Mouse (Mus musculus): ENCODE results near the gene Trex2. TPM values are rescaled to one million over a fixed set of nuclear protein-coding genes. Genes with fewer than 3 reads are reported as not detected.

The Trex2 gene
- total and polyA plus RNA-seq, 3 experiments = not detected

GRCm38 (mm10) chrX:73475658-73476256, 40.6 kb upstream of the Trex2 start:
- no peak for DNase-seq (ENCODE audit: low read depth, low spot score)
- H3K27me3 ChIP-seq (ENCODE audit: control insufficient read depth in 1 of 2, insufficient read depth in 2 of 2, low read length in 2 of 2) = no peaks in the 10 kb centered on the region
- H3K9me3 ChIP-seq (replicated peaks; ENCODE audit: insufficient read depth, low read length) = no peaks in the 10 kb centered on the region
- no peak overlapping the region for H3K4me3 ChIP-seq (ENCODE audit: control insufficient read depth in 1 of 2, insufficient read depth in 1 of 2, low read depth in 2 of 2, low read length in 2 of 2)
- H3K9ac ChIP-seq (ENCODE audit: control insufficient read depth, low read depth, low read length, poor library complexity, severe bottlenecking) = no peak overlapping the region
- H3K36me3 ChIP-seq (ENCODE audit: control insufficient read depth in 1 of 2, insufficient read depth in 2 of 2, low read length in 2 of 2) = no peaks in the 10 kb centered on the region
- TF ChIP-seq TCF12 (IDR thresholded peaks at IDR 0.05; ENCODE audit: low read depth, low read length) (no peak), MAFK (IDR thresholded peaks at IDR 0.05; ENCODE audit: borderline replicate concordance, low read depth, low read length) (no peak), POLR2AphosphoS5 (IDR thresholded peaks at IDR 0.05; ENCODE audit: borderline replicate concordance, low read depth, low read length) (no peak), ETS1 (IDR thresholded peaks at IDR 0.05; ENCODE audit: low read depth, low read length) (no peak), ZNF384 (IDR thresholded peaks at IDR 0.05; ENCODE audit: low read depth, low read length) (no peak), ZC3H11A (IDR thresholded peaks at IDR 0.05; ENCODE audit: low read depth, low read length) (no peak), KAT2A (conservative IDR thresholded peaks at IDR 0.05; ENCODE audit: low read depth, low read length) (no peak), UBTF (IDR thresholded peaks at IDR 0.05; ENCODE audit: borderline replicate concordance, insufficient read depth, low read depth, low read length) (no peak), MYB (IDR thresholded peaks at IDR 0.05; ENCODE audit: low read depth, low read length) (no peak), CTCF (IDR thresholded peaks at IDR 0.05 in 2 of 3, conservative IDR thresholded peaks at IDR 0.05 in 1 of 3; ENCODE audit: control insufficient read depth in 1 of 3, insufficient read depth in 1 of 3, low read depth in 2 of 3, low read length in 3 of 3, poor library complexity in 1 of 3, severe bottlenecking in 1 of 3) (no peak), ZMIZ1 (IDR thresholded peaks at IDR 0.05; ENCODE audit: low read depth, low read length) (no peak), RCOR1 (IDR thresholded peaks at IDR 0.05; ENCODE audit: low read depth, low read length) (no peak), NRF1 (IDR thresholded peaks at IDR 0.05; ENCODE audit: insufficient read depth, low read depth, low read length, poor library complexity, severe bottlenecking) (no peak), GABPA (IDR thresholded peaks at IDR 0.05; ENCODE audit: low read depth, low read length) (no peak), MXI1 (IDR thresholded peaks at IDR 0.05; ENCODE audit: low read depth, low read length) (no peak), MAX (IDR thresholded peaks at IDR 0.05; ENCODE audit: low read length) (no peak), EP300 (IDR thresholded peaks at IDR 0.05; ENCODE audit: low read depth in 1 of 2, low read length in 2 of 2) (no peak)
- H3K27ac ChIP-seq (ENCODE audit: control insufficient read depth, low read depth, low read length) = no peak overlapping the region
- no peaks in the 10 kb centered on the region for H3K4me1 ChIP-seq (ENCODE audit: control insufficient read depth in 1 of 2, insufficient read depth in 2 of 2, low read length in 2 of 2)
- no peaks in the 10 kb centered on the region for H3K79me2 ChIP-seq (ENCODE audit: control insufficient read depth, insufficient read depth, low read length, poor library complexity)

- Histone ChIP-seq H3K79me2 (ENCODE audit: control insufficient read depth, insufficient read depth, low read length, poor library complexity) (no peaks in the 10 kb centered on the region), H3K27ac (ENCODE audit: control insufficient read depth, low read depth, low read length) (no peak overlapping the region)
Observed at GRCm38 (mm10) chrX:73474340-73475165, 39.4 kb upstream of the Trex2 start.

More at GRCm38 (mm10) chrX:73474340-73475165, 39.4 kb upstream of the Trex2 start:
- Histone ChIP-seq H3K36me3 (ENCODE audit: control insufficient read depth in 1 of 2, insufficient read depth in 2 of 2, low read length in 2 of 2) (no peaks in the 10 kb centered on the region), H3K4me3 (ENCODE audit: control insufficient read depth in 1 of 2, insufficient read depth in 1 of 2, low read depth in 2 of 2, low read length in 2 of 2) (no peak overlapping the region), H3K9me3 (replicated peaks; ENCODE audit: insufficient read depth, low read length) (no peaks in the 10 kb centered on the region), H3K27me3 (ENCODE audit: control insufficient read depth in 1 of 2, insufficient read depth in 2 of 2, low read length in 2 of 2) (no peaks in the 10 kb centered on the region), H3K9ac (ENCODE audit: control insufficient read depth, low read depth, low read length, poor library complexity, severe bottlenecking) (no peak overlapping the region), H3K4me1 (ENCODE audit: control insufficient read depth in 1 of 2, insufficient read depth in 2 of 2, low read length in 2 of 2) (no peaks in the 10 kb centered on the region)
- no peak for DNase-seq (ENCODE audit: low read depth, low spot score)
- TF ChIP-seq ELF1 (IDR thresholded peaks at IDR 0.05; ENCODE audit: low read depth, low read length) (no peak), GATA1 (IDR thresholded peaks at IDR 0.05; ENCODE audit: low read depth, low read length) (no peak), ZNF384 (IDR thresholded peaks at IDR 0.05; ENCODE audit: low read depth, low read length) (no peak), TAL1 (IDR thresholded peaks at IDR 0.05; ENCODE audit: low read length) (no peak), MEF2A (IDR thresholded peaks at IDR 0.05; ENCODE audit: extremely low read depth, insufficient replicate concordance, low read depth, low read length, poor library complexity, severe bottlenecking) (no peak), TBP (IDR thresholded peaks at IDR 0.05; ENCODE audit: low read depth, low read length) (no peak), JUND (IDR thresholded peaks at IDR 0.05; ENCODE audit: low read depth, low read length) (no peak), GABPA (IDR thresholded peaks at IDR 0.05; ENCODE audit: low read depth, low read length) (no peak)
